Mouse (Mus musculus): ENCODE measurements around the gene Cfap61. TPM values are rescaled to one million over a fixed set of nuclear protein-coding genes. Genes with fewer than 3 reads are reported as not detected.

Cfap61 gene
- total and polyA plus RNA-seq, 3 experiments = 0.22 TPM; not detected in 2

DNA sequence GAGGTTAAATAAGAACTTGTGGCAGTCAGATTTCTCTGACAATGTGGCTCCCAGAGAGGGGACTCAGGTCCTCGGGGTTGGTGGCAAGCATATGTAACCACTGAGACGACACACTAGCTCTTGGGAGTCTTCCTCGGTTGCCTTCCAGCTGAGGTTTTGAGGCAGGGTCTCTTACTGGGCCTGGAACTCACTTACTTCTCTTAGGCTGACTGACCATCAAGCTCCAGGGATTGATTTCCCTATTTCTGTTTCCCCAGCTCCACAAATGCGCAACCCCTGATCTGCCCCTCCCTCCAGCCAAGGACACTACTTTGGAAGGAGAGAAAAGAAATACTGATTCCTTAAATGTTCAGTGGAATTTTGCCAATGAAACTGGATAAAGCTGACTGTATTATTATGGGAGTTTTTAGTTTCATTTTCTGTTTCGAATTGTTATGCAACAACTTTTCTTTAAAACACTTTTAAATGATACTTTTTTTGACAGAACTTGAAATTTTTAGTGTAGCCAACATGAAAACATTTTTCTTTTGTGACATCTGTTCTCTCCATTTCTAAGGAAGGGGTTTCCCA, 63.5 kb downstream of the Cfap61 start:
- Histone ChIP-seq H3K9me3 (replicated peaks) (peaks cover 19% of the 10 kb centered on the region), H3K4me3 (ENCODE audit: low read depth, low read length) (no peak overlapping the region), H3K4me1 (ENCODE audit: insufficient read depth, low read depth, low read length) (no peaks in the 10 kb centered on the region), H3K27me3 (ENCODE audit: insufficient read depth, low read length) (no peaks in the 10 kb centered on the region), H3K36me3 (replicated peaks) (no peaks in the 10 kb centered on the region)
- TF ChIP-seq GATA1 (IDR thresholded peaks at IDR 0.05; ENCODE audit: borderline replicate concordance, low read length) (no peak), GATA2 (IDR thresholded peaks at IDR 0.05; ENCODE audit: borderline replicate concordance, low read depth, low read length) (no peak), TAL1 (conservative IDR thresholded peaks at IDR 0.05; ENCODE audit: low read depth, low read length) (no peak), POLR2AphosphoS5 (IDR thresholded peaks at IDR 0.05; ENCODE audit: insufficient replicate concordance, low read depth, low read length) (no peak), CTCF (IDR thresholded peaks at IDR 0.05; ENCODE audit: low read depth, low read length) (no peak)
- ATAC-seq (ENCODE audit: extremely low read depth, insufficient number of reproducible peaks, low FRiP score, poor library complexity, severe bottlenecking) = no peak
- DNase-seq (ENCODE audit: low spot score) = no peak

DNA sequence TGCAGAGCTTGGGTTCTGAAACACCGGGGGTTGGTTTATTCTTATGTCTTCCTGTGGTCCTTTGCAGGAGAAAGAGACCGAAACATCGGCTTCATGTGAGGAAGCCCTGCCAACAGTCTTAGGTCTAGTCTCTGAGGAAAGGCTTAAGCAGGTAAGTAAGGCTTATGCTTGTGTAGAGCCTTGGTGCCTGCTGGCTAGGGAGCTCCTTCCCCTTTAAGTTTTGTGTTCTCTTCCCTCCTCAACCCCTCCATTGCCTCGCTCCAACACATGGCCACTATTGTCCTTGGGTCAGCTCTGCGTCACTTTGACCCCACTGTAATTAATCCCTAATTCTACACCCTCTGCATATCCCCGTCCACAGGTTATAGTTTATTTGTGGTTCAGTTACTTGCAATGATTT, 74.2 kb downstream of the Cfap61 start:
- TF ChIP-seq GATA2 (IDR thresholded peaks at IDR 0.05; ENCODE audit: borderline replicate concordance, low read depth, low read length) (no peak), TAL1 (conservative IDR thresholded peaks at IDR 0.05; ENCODE audit: low read depth, low read length) (no peak), CTCF (IDR thresholded peaks at IDR 0.05; ENCODE audit: low read depth, low read length) (no peak), GATA1 (IDR thresholded peaks at IDR 0.05; ENCODE audit: borderline replicate concordance, low read length) (no peak), POLR2AphosphoS5 (IDR thresholded peaks at IDR 0.05; ENCODE audit: insufficient replicate concordance, low read depth, low read length) (no peak)
- Histone ChIP-seq H3K36me3 (replicated peaks) (no peaks in the 10 kb centered on the region), H3K4me1 (ENCODE audit: insufficient read depth, low read depth, low read length) (no peaks in the 10 kb centered on the region), H3K9me3 (replicated peaks) (peaks cover 14% of the 10 kb centered on the region), H3K4me3 (ENCODE audit: low read depth, low read length) (no peak overlapping the region), H3K27me3 (ENCODE audit: insufficient read depth, low read length) (no peaks in the 10 kb centered on the region)
- ATAC-seq (ENCODE audit: extremely low read depth, insufficient number of reproducible peaks, low FRiP score, poor library complexity, severe bottlenecking) (no peak), DNase-seq (ENCODE audit: low spot score) (no peak)

DNA sequence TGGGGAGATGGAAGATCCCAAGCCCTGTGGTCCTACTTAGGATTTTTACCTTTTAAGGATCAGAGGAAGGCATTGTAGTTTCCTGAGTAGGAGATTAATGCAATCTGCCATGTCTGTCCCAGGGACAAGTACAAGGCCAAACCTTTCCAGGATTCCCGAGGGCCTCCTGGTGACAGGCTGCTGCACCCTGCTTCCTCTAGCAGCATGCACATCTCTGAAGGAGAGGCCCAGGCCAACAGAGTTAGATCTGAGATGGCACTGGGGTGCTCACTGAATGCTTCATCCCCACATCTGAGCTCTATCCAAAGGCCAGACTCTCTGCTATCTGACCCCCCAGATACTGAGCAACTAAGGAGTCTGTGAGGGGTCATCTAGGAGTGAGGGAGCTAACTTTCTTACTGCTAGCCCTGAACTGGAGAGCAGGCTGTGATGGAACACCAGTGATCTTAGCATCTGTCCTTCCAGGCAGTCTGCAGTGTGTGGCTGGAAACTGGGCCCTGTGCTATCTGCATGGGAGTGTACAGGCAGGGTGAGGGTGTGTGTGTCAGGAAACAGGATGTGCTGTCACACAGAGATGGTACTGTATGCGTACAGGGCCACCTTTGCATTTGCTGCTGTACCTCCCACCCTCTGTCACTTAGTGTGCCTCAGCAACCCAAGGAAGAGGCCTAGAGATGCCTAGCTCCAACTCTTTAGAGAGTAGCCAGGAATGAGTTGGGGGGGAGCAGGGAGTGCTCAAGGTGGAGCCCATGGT, 75.2 kb downstream of the Cfap61 start:
- H3K4me3 ChIP-seq (ENCODE audit: low read depth, low read length) = peak overlapping the region; percentile 10; the same call in 1 of the 2 replicates
- peaks cover 17% of the 10 kb centered on the region for H3K9me3 ChIP-seq (replicated peaks)
- DNase-seq (ENCODE audit: low spot score) (no peak), ATAC-seq (ENCODE audit: extremely low read depth, insufficient number of reproducible peaks, low FRiP score, poor library complexity, severe bottlenecking) (no peak)
- H3K27me3 ChIP-seq (ENCODE audit: insufficient read depth, low read length) = no peaks in the 10 kb centered on the region
- H3K4me1 ChIP-seq (ENCODE audit: insufficient read depth, low read depth, low read length) = no peaks in the 10 kb centered on the region
- TF ChIP-seq GATA2 (IDR thresholded peaks at IDR 0.05; ENCODE audit: borderline replicate concordance, low read depth, low read length) (no peak), POLR2AphosphoS5 (IDR thresholded peaks at IDR 0.05; ENCODE audit: insufficient replicate concordance, low read depth, low read length) (no peak), CTCF (IDR thresholded peaks at IDR 0.05; ENCODE audit: low read depth, low read length) (no peak), TAL1 (conservative IDR thresholded peaks at IDR 0.05; ENCODE audit: low read depth, low read length) (no peak), GATA1 (IDR thresholded peaks at IDR 0.05; ENCODE audit: borderline replicate concordance, low read length) (no peak)
- no peaks in the 10 kb centered on the region for H3K36me3 ChIP-seq (replicated peaks)

DNA sequence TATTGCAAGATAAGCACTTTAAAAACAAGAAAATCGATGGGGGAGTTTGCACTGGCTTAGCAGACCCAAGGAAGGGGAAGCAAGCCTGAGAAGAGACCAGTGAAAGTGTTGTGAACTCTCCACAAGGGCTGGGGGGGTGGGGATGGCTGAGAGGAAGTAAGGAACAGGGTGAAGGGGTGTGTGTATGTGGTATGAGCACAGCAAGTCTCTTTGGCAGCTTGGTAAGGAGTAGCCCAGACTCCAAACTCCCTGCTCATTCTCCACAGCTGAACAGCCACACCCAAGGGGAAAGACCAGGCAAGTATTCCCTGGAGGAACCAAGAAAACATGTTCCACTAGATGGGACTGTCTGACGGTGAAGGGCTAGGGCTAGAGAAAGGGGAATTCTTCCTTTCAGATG, 76.2 kb downstream of the Cfap61 start:
- no peaks in the 10 kb centered on the region for H3K36me3 ChIP-seq (replicated peaks)
- H3K9me3 ChIP-seq (replicated peaks) = peaks cover 19% of the 10 kb centered on the region
- no peak overlapping the region for H3K4me3 ChIP-seq (ENCODE audit: low read depth, low read length)
- ATAC-seq (ENCODE audit: extremely low read depth, insufficient number of reproducible peaks, low FRiP score, poor library complexity, severe bottlenecking) (no peak), DNase-seq (ENCODE audit: low spot score) (no peak)
- no peaks in the 10 kb centered on the region for H3K27me3 ChIP-seq (ENCODE audit: insufficient read depth, low read length)
- no peaks in the 10 kb centered on the region for H3K4me1 ChIP-seq (ENCODE audit: insufficient read depth, low read depth, low read length)
- TF ChIP-seq GATA2 (IDR thresholded peaks at IDR 0.05; ENCODE audit: borderline replicate concordance, low read depth, low read length) (no peak), POLR2AphosphoS5 (IDR thresholded peaks at IDR 0.05; ENCODE audit: insufficient replicate concordance, low read depth, low read length) (no peak), GATA1 (IDR thresholded peaks at IDR 0.05; ENCODE audit: borderline replicate concordance, low read length) (no peak), CTCF (IDR thresholded peaks at IDR 0.05; ENCODE audit: low read depth, low read length) (no peak), TAL1 (conservative IDR thresholded peaks at IDR 0.05; ENCODE audit: low read depth, low read length) (no peak)

DNA sequence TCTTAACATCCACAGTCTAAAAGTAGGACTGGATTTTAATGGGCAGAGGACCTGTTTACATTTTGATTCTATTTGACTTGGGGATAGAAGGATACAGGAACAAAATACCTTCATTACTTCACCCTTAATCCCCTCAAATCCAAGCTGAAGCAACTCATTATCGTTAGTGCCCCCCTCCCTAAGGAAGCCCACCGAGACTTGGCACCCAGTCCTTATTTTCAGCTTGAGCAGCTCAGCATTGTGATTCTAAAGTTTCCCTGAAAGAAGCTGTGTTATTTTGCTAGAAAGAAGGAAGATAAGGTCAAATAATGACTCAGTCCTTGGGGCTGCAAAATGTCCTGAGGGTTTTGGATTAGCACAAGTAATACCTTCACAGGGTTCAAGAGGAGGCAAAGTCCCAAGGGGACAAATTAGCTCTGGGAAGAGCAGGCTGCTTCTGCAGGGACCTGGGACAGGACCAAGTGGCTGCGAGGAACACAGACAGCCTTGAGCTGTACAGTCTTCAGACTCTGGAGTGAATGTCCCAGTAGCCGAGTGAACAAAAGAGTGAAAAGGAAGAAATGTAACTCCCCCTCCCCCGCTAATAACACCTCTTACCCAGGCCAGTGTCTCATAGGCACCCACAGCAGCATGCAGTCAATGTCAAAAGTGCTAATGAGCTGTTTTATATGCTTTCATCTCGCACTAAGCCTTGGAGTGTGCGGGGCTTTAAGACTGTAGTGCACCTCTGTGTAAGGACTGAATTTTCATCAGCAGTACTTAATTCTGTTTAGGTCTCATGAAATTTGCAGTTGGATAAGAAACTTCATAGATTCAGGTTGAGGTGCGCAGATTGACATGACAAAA, 81.0 kb downstream of the Cfap61 start:
- Histone ChIP-seq H3K27me3 (ENCODE audit: insufficient read depth, low read length) (no peaks in the 10 kb centered on the region), H3K36me3 (replicated peaks) (no peaks in the 10 kb centered on the region), H3K9me3 (replicated peaks) (peaks cover 14% of the 10 kb centered on the region), H3K4me3 (ENCODE audit: low read depth, low read length) (no peak overlapping the region), H3K4me1 (ENCODE audit: insufficient read depth, low read depth, low read length) (no peaks in the 10 kb centered on the region)
- no peak for TF ChIP-seq GATA2 (IDR thresholded peaks at IDR 0.05; ENCODE audit: borderline replicate concordance, low read depth, low read length)
- no peak for TF ChIP-seq TAL1 (conservative IDR thresholded peaks at IDR 0.05; ENCODE audit: low read depth, low read length)
- TF ChIP-seq POLR2AphosphoS5 (IDR thresholded peaks at IDR 0.05; ENCODE audit: insufficient replicate concordance, low read depth, low read length) = no peak
- TF ChIP-seq GATA1 (IDR thresholded peaks at IDR 0.05; ENCODE audit: borderline replicate concordance, low read length) = no peak
- TF ChIP-seq CTCF (IDR thresholded peaks at IDR 0.05; ENCODE audit: low read depth, low read length) = no peak
- ATAC-seq (ENCODE audit: extremely low read depth, insufficient number of reproducible peaks, low FRiP score, poor library complexity, severe bottlenecking) (no peak), DNase-seq (ENCODE audit: low spot score) (no peak)

DNA sequence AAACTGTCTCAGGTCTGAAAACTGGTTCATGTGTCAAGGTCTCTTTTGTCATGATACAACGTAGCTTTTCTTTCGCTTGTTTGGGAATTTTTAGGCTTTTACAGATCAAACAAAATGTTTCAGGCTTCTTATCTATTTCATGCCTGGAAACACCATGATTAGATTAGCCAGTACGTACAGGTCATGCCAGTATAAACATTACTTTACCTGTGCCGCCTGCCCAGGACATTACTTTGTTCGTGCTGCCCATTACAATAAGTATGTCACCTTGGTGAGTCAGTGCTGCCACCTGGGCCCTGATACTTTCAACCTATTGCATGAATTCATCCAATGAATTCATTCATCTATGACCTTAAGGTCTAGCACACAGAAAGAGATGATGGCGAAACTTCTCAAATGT, 88.3 kb downstream of the Cfap61 start:
- no peaks in the 10 kb centered on the region for H3K36me3 ChIP-seq (replicated peaks)
- no peak for TF ChIP-seq CTCF (IDR thresholded peaks at IDR 0.05; ENCODE audit: low read depth, low read length)
- TF ChIP-seq POLR2AphosphoS5 (IDR thresholded peaks at IDR 0.05; ENCODE audit: insufficient replicate concordance, low read depth, low read length) = no peak
- no peak for TF ChIP-seq GATA1 (IDR thresholded peaks at IDR 0.05; ENCODE audit: borderline replicate concordance, low read length)
- no peak for TF ChIP-seq GATA2 (IDR thresholded peaks at IDR 0.05; ENCODE audit: borderline replicate concordance, low read depth, low read length)
- TF ChIP-seq TAL1 (conservative IDR thresholded peaks at IDR 0.05; ENCODE audit: low read depth, low read length) = no peak
- peaks cover 8% of the 10 kb centered on the region for H3K9me3 ChIP-seq (replicated peaks)
- no peaks in the 10 kb centered on the region for H3K4me1 ChIP-seq (ENCODE audit: insufficient read depth, low read depth, low read length)
- DNase-seq (ENCODE audit: low spot score) (no peak), ATAC-seq (ENCODE audit: extremely low read depth, insufficient number of reproducible peaks, low FRiP score, poor library complexity, severe bottlenecking) (no peak)
- H3K27me3 ChIP-seq (ENCODE audit: insufficient read depth, low read length) = no peaks in the 10 kb centered on the region
- H3K4me3 ChIP-seq (ENCODE audit: low read depth, low read length) = no peak overlapping the region
